Mouse (Mus musculus) cerebellum, adult 2 months (tissue): ENCODE results near the gene Aqr. TPM values are rescaled to one million over a fixed set of nuclear protein-coding genes. Genes with fewer than 3 reads are reported as not detected.

Source experiments
- DNase-seq, 2 experiments: peaks; one replicate each; pipeline ENCODE4 v3.0.0; 2021
- H3K27ac ChIP-seq: fragments of 200-500 bp; 2 replicates; pipeline ENCODE4 v1.5.1; 2012; ENCODE audit warnings: low read length, control low read depth, inconsistent platforms; ENCODE audit not compliant: insufficient read depth
- H3K27me3 ChIP-seq: fragments of 200-500 bp; 2 replicates; pipeline ENCODE4 v1.6.1; 2012; ENCODE audit warnings: inconsistent platforms, mild to moderate bottlenecking, low read length, moderate library complexity; ENCODE audit not compliant: control insufficient read depth, insufficient read depth
- H3K4me1 ChIP-seq: fragments of 200-500 bp; 2 replicates; pipeline ENCODE4 v1.6.1; 2011; ENCODE audit warnings: low read length; ENCODE audit not compliant: control insufficient read depth, insufficient read depth
- H3K4me3 ChIP-seq: fragments of 200-500 bp; replicated peaks from 2 replicates; pipeline ENCODE3; 2011; ENCODE audit warnings: mild to moderate bottlenecking, low read depth, low read length, control low read depth; ENCODE audit not compliant: insufficient read depth
- CTCF ChIP-seq: fragments of 200-500 bp; IDR thresholded peaks from 2 replicates; pipeline ENCODE4 v1.5.1; 2011; ENCODE audit warnings: low read depth, mild to moderate bottlenecking, control low read depth, low read length, moderate library complexity, borderline replicate concordance; ENCODE audit not compliant: insufficient read depth
- POLR2A ChIP-seq: fragments of 200-500 bp; IDR thresholded peaks from 2 replicates; pipeline ENCODE4 v1.6.1; 2011; ENCODE audit warnings: low read length, control low read depth, borderline replicate concordance; ENCODE audit not compliant: insufficient read depth
- WGBS: fragments of 180-500 bp; shearing (Covaris S2); methylation state at CpG from one replicate; pipeline ENCODE4 v1.1.7; 2018; 5-methylcytosine and 5-hydroxymethylcytosine counted together
- polyA plus RNA-seq: library from polyadenylated mRNA; depleted of rRNA; stranded (reverse); fragments of >200 nt; gene quantifications from 2 replicates; pipeline ENCODE4 v1.2.3, GENCODE M21; 2012

The Aqr gene
- polyA plus RNA-seq, 1 experiment = 27.3 TPM

GRCm38 (mm10) chr2:114130657-114131056, 56.2 kb downstream of the Aqr start:
- 90% methylated on average over 13 of the region's 13 CpGs for WGBS
- TF ChIP-seq CTCF = no peak
- TF ChIP-seq POLR2A = no peak
- no peak for DNase-seq

GRCm38 (mm10) chr2:114123304-114123703, 63.5 kb downstream of the Aqr start:
- DNase-seq = no peak
- no peak overlapping the region for H3K27ac ChIP-seq

More at GRCm38 (mm10) chr2:114130657-114131056, 56.2 kb downstream of the Aqr start:
- H3K4me3 ChIP-seq = no peak overlapping the region
- no peak overlapping the region for H3K27ac ChIP-seq
- H3K27me3 ChIP-seq = no peaks in the 10 kb centered on the region
- no peaks in the 10 kb centered on the region for H3K4me1 ChIP-seq

GRCm38 (mm10) chr2:114119451-114119850, 67.4 kb downstream of the Aqr start:
- Histone ChIP-seq H3K27me3 (no peaks in the 10 kb centered on the region), H3K27ac (no peak overlapping the region), H3K4me3 (no peak overlapping the region), H3K4me1 (no peaks in the 10 kb centered on the region)
- 72% methylated on average over 7 of the region's 7 CpGs for WGBS
- no peak for TF ChIP-seq CTCF
- TF ChIP-seq POLR2A = no peak
- no peak for DNase-seq

More at GRCm38 (mm10) chr2:114123304-114123703, 63.5 kb downstream of the Aqr start:
- TF ChIP-seq CTCF (no peak), POLR2A (no peak)
- no peaks in the 10 kb centered on the region for H3K27me3 ChIP-seq
- H3K4me3 ChIP-seq = no peak overlapping the region
- H3K4me1 ChIP-seq = no peaks in the 10 kb centered on the region
- WGBS = 96% methylated on average over 4 of the region's 4 CpGs

DNA sequence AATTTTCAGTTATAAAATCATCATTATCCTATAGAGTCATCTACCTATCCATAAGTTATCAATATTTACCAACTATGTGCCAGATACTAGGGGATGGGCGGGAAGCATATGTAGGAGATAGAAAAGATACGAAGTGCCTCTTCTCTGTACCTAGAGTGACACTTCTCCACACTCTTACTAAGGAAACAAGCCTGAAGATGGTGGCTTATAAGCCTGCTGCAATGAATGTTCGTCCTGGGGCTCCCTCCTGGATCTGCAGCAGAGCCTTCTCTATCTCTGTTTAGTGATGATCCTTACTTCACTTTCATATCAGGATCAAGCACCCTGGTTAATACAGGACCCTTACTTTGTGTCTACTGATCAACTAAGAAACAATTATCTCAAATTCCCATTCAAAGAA, 69.2 kb downstream of the Aqr start:
- Histone ChIP-seq H3K4me3 (no peak overlapping the region), H3K4me1 (no peaks in the 10 kb centered on the region), H3K27me3 (no peaks in the 10 kb centered on the region), H3K27ac (no peak overlapping the region)
- TF ChIP-seq POLR2A (no peak), CTCF (no peak)
- WGBS = 97% methylated on average over 3 of the region's 3 CpGs
- DNase-seq = no peak

DNA sequence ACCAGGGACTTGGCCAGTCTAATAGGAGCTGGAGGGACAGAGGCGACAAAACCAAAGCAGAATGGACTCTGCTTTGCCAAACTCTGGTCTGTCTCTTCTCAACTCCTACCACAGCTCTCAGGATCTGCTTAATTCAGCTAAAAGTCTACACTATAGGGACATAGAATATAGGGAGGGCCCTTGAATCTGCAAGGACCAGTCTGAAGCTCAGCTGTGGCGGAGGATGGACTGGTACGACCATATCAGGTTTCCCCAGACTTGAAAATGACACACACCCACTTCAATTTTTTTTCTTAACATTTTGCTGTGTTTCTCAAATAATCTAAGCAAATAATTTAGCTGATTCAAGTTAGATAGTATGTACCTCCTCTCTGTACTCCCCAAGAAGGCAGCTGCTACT, 69.6 kb downstream of the Aqr start:
- no peak for DNase-seq
- no peak overlapping the region for H3K27ac ChIP-seq
- H3K27me3 ChIP-seq = no peaks in the 10 kb centered on the region
- WGBS = 91% methylated on average over 3 of the region's 3 CpGs
- H3K4me1 ChIP-seq = no peaks in the 10 kb centered on the region
- no peak overlapping the region for H3K4me3 ChIP-seq
- TF ChIP-seq CTCF (no peak), POLR2A (no peak)

DNA sequence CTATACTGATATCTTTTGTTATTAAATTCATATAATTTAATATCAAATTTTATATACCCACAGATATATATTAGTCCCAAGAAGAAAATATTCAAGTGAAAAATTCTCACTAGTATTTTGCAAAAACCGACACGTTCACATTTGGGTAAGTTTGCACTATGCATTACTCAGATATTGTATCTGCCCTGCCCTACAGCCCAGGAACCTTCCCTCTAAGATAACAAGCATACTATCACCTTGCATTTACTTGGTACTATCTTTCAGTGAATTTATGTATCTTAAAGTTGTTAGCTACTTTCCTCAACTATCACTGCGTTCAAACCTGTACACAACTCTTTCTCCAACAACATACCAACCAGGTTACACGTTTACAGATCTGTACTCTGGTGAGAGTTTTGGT, 71.3 kb downstream of the Aqr start:
- Histone ChIP-seq H3K27me3 (no peaks in the 10 kb centered on the region), H3K4me1 (no peaks in the 10 kb centered on the region), H3K27ac (no peak overlapping the region), H3K4me3 (no peak overlapping the region)
- no peak for TF ChIP-seq POLR2A
- no peak for TF ChIP-seq CTCF
- no peak for DNase-seq
- WGBS = 98% methylated on average over 4 of the region's 4 CpGs

GRCm38 (mm10) chr2:114107288-114108278, 79.2 kb downstream of the Aqr start:
- no peak for TF ChIP-seq POLR2A
- Histone ChIP-seq H3K4me1 (no peaks in the 10 kb centered on the region), H3K27ac (no peak overlapping the region), H3K4me3 (no peak overlapping the region), H3K27me3 (no peaks in the 10 kb centered on the region)
- DNase-seq = no peak
- WGBS = 54% methylated on average over 23 of the region's 23 CpGs

DNA sequence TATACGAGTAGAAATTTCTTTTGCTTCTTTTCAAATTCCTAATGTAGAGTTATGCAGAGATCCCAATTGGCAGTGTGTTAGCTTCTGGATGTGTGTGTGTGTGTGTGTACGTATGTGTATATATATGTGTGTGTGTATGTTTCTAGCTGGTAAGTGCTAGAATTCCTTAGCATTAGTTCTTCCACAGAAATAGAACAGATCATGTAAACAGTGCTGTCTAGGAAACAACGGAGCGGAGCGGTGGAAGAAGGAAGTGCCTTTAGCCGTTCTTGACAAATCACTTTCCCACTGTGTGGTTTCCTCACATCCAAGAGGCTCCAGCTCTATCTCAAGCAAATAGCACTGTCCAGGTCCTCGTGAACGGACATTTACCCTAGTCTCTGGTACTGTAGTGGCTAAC, 80.4 kb downstream of the Aqr start:
- DNase-seq = no peak
- 94% methylated on average over 8 of the region's 8 CpGs for WGBS
- no peaks in the 10 kb centered on the region for H3K27me3 ChIP-seq
- TF ChIP-seq CTCF (no peak), POLR2A (no peak)
- no peak overlapping the region for H3K27ac ChIP-seq
- H3K4me3 ChIP-seq = no peak overlapping the region
- no peaks in the 10 kb centered on the region for H3K4me1 ChIP-seq

DNA sequence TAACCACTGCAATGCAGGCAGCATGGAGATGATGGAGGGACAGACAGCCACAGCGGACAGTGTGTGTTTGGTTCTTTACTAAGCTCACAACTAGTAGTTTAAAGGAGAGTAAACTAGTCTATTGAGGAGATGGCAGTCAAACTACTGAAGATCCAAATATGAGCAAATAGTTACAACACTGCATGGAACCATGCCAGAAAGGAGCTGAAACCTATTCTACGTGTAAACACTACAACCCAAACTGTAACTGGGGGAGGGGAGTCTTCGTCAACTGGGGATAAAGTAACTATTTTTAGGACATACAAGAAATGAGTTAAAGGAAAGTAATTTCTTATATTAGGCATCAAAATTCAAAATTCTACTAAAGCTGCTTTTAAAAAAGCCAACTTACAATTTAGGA, 84.4 kb downstream of the Aqr start:
- Histone ChIP-seq H3K4me1 (no peaks in the 10 kb centered on the region), H3K27ac (no peak overlapping the region), H3K27me3 (no peaks in the 10 kb centered on the region), H3K4me3 (no peak overlapping the region)
- TF ChIP-seq POLR2A (no peak), CTCF (no peak)
- WGBS = 84% methylated on average over 3 of the region's 3 CpGs
- no peak for DNase-seq
